Mouse (Mus musculus) monocyte, adult 5-6 weeks (primary cell): ENCODE results near the gene Gm8271. TPM values are rescaled to one million over a fixed set of nuclear protein-coding genes. Genes with fewer than 3 reads are reported as not detected.
"Not testable (repeated sequence)": the region's sequence is repeated elsewhere in the genome, so short reads cannot be mapped to it uniquely, and the experiment has no call there.

Experiments
- ATAC-seq: fragments of 153-309, 156-312 bp; replicated peaks from 2 replicates; pipeline ENCODE4 v1.8.0; 2017; ENCODE audit warnings: mild to moderate bottlenecking; ENCODE audit not compliant: low TSS enrichment, insufficient number of reproducible peaks, severe bottlenecking, poor library complexity, low FRiP score
- total RNA-seq: library from RNA; stranded (forward); fragments of 200-1000, 200-491, 200-594 nt; gene quantifications from 3 replicates; pipeline ENCODE4 v1.2.3, GENCODE M21; 2017

Gene Gm8271
- total RNA-seq: not detected in 3 replicates

GRCm38 (mm10) chr14:5185493-5185892, at the start of gene Gm8271:
Gene Gm8271 (plus strand): TSS chr14:5185793.
- ATAC-seq: not testable (repeated sequence)

- not testable (repeated sequence) for ATAC-seq
These were observed 21.4 kb upstream of the Gm8271 start, which contains the start of gene Gm3317 for GRCm38 (mm10) chr14:5164235-5164634. Gene Gm3317 (plus strand): TSS chr14:5164535.

Other genes with a start within 250 kb of the Gm8271 start
- gene Gm8297, start 201.9 kb upstream of the Gm8271 start, total RNA-seq: not detected in 3 replicates
- gene Gm3298, start 169.9 kb upstream of the Gm8271 start, total RNA-seq: not detected in 3 replicates
- gene 4930555G01Rik, start 135.2 kb upstream of the Gm8271 start, total RNA-seq: not detected in 3 replicates
- 0.39 TPM in 1 of 3 replicates, not detected in the others for gene Gm8281, start 114.8 kb upstream of the Gm8271 start, total RNA-seq
- gene Gm8279, start 54.3 kb upstream of the Gm8271 start, total RNA-seq: not detected in 3 replicates
- not detected in 3 replicates for gene Gm3317, start 21.3 kb upstream of the Gm8271 start, total RNA-seq
- not detected in 3 replicates for gene Gm3526, start 74.8 kb downstream of the Gm8271 start, total RNA-seq
- not detected in 3 replicates for gene Gm3542, start 149.1 kb downstream of the Gm8271 start, total RNA-seq
- gene Gm3500, start 203.3 kb downstream of the Gm8271 start, total RNA-seq: not detected in 3 replicates